ENCODE assay signal across 8 mouse cellular contexts in the genomic region with DNA sequence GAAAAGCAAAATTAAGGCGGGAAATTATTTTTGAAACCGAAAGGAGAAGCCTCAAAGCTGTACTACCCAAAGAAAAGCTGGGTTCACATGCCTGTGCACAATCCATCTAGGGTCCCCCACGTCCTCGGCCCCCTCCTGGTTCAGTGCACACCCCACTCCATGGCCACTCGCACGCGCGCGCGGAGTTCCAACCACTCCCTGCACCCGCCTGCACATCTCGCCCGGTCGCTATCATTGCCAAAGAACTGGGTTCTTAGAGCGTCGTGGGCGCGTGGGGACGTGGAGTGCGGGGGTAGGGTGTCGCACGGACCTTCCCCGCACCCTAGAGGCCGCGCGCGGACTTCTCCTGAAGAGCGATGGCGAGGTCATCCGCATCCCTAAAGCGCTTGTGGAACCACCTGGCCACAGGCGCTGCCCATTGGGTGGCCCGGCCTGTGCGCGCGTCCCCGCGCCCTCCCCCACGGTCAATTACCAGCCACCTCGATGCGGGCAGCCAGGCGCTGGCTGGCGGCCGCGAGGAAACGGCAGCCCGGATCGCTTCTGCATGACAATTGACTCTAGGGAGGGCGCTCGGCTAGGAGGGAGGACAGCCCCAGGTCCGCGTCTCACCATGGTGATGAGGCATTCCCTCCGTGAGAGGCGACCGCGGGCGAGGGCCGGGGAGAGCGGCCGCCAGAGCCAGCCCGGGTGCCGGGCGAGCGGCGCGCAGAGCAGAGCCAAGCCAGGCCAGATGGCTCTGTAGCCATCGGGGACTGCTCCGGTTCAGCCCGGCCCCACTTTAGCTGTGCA. TPM values are rescaled to one million over a fixed set of nuclear protein-coding genes. Genes with fewer than 3 reads are reported as not detected.
DNase-seq lines count a peak whose midpoint lies in the region; ATAC-seq and TF ChIP-seq lines count a peak whose summit lies in the region.

No protein-coding gene starts in this region.

- no peaks in the 10 kb centered on the region for H3K4me1 ChIP-seq in lung, embryonic 14.5 days (ENCODE audit: insufficient read depth)
- H3K4me1 ChIP-seq in brown adipose tissue, adult 24 weeks (ENCODE audit: control insufficient read depth, insufficient read depth, insufficient read length, low read length): peaks cover 5% of the 10 kb centered on the region
- peaks cover 15% of the 10 kb centered on the region for H3K4me1 ChIP-seq in forebrain, embryonic 13.5 days
- H3K4me1 ChIP-seq in hindbrain, embryonic 12.5 days: peaks cover 42% of the 10 kb centered on the region
- H3K4me1 ChIP-seq in limb, embryonic 10.5 days: peaks cover 76% of the 10 kb centered on the region
- peaks cover 7% of the 10 kb centered on the region for H3K4me1 ChIP-seq in midbrain, embryonic 14.5 days (ENCODE audit: control insufficient read depth, insufficient read depth, low read length)
- H3K4me1 ChIP-seq in testis, adult 2 months (ENCODE audit: control insufficient read depth, insufficient read depth, low read length): peaks cover 12% of the 10 kb centered on the region

- H3K9me3 ChIP-seq in lung, embryonic 14.5 days (ENCODE audit: low read depth, low read length): no peaks in the 10 kb centered on the region
- no peaks in the 10 kb centered on the region for H3K9me3 ChIP-seq in forebrain, embryonic 13.5 days (replicated peaks)
- H3K9me3 ChIP-seq in hindbrain, embryonic 12.5 days (replicated peaks): no peaks in the 10 kb centered on the region
- no peaks in the 10 kb centered on the region for H3K9me3 ChIP-seq in limb, embryonic 10.5 days (replicated peaks)
- no peaks in the 10 kb centered on the region for H3K9me3 ChIP-seq in midbrain, embryonic 14.5 days (ENCODE audit: control insufficient read depth, low read length)

- H3K9ac ChIP-seq in lung, embryonic 14.5 days: peak overlapping the region; percentile 42
- H3K9ac ChIP-seq in forebrain, embryonic 13.5 days: peak overlapping the region; percentile 59
- peak overlapping the region; percentile 60 for H3K9ac ChIP-seq in hindbrain, embryonic 12.5 days
- peak overlapping the region; percentile 49 for H3K9ac ChIP-seq in midbrain, embryonic 14.5 days (replicated peaks; ENCODE audit: low read length)

- TF ChIP-seq CTCF in lung, embryonic 14.5 days (IDR thresholded peaks at IDR 0.05; ENCODE audit: low read depth): peak; percentile 18; the same call in 1 of the 2 replicates
- no peak for TF ChIP-seq CTCF in testis, adult 2 months (IDR thresholded peaks at IDR 0.05; ENCODE audit: control insufficient read depth, insufficient read depth, insufficient replicate concordance, low read depth, low read length)

- peaks cover 60% of the 10 kb centered on the region for H3K27me3 ChIP-seq in lung, embryonic 14.5 days (ENCODE audit: insufficient read depth, low read length)
- H3K27me3 ChIP-seq in forebrain, embryonic 13.5 days: peaks cover 90% of the 10 kb centered on the region
- H3K27me3 ChIP-seq in hindbrain, embryonic 12.5 days: peaks cover 82% of the 10 kb centered on the region
- peaks cover 47% of the 10 kb centered on the region for H3K27me3 ChIP-seq in limb, embryonic 10.5 days (ENCODE audit: low read depth, poor library complexity, severe bottlenecking)
- peaks cover 71% of the 10 kb centered on the region for H3K27me3 ChIP-seq in midbrain, embryonic 14.5 days (ENCODE audit: control insufficient read depth, insufficient read depth, low read length)
- no peaks in the 10 kb centered on the region for H3K27me3 ChIP-seq in testis, adult 2 months (ENCODE audit: control insufficient read depth, insufficient read depth, low read length)

- no peak for TF ChIP-seq POLR2A in testis, adult 2 months (IDR thresholded peaks at IDR 0.05; ENCODE audit: control insufficient read depth, low read depth, low read length)

- H3K4me3 ChIP-seq in lung, embryonic 14.5 days (ENCODE audit: low read depth, low read length): peak overlapping the region; percentile 48
- peak overlapping the region; percentile 74 for H3K4me3 ChIP-seq in brown adipose tissue, adult 24 weeks (ENCODE audit: insufficient read depth, low read depth, low read length)
- H3K4me3 ChIP-seq in forebrain, embryonic 13.5 days: peak overlapping the region; percentile 44
- H3K4me3 ChIP-seq in hindbrain, embryonic 12.5 days: peak overlapping the region; percentile 42
- peak overlapping the region; percentile 59 for H3K4me3 ChIP-seq in limb, embryonic 10.5 days
- H3K4me3 ChIP-seq in midbrain, embryonic 14.5 days (replicated peaks; ENCODE audit: low read depth, low read length): peak overlapping the region; percentile 41
- peak overlapping the region; percentile 16 for H3K4me3 ChIP-seq in testis, adult 2 months (ENCODE audit: control insufficient read depth, low read depth, low read length)

- peak overlapping the region; percentile 98 for H3K4me2 ChIP-seq in lung, embryonic 14.5 days
- peak overlapping the region; percentile 90 for H3K4me2 ChIP-seq in forebrain, embryonic 13.5 days
- peak overlapping the region; percentile 87 for H3K4me2 ChIP-seq in hindbrain, embryonic 12.5 days (replicated peaks)
- peak overlapping the region; percentile 86 for H3K4me2 ChIP-seq in midbrain, embryonic 14.5 days (ENCODE audit: low read length)

- no peaks in the 10 kb centered on the region for H3K36me3 ChIP-seq in lung, embryonic 14.5 days (ENCODE audit: insufficient read depth)
- no peaks in the 10 kb centered on the region for H3K36me3 ChIP-seq in forebrain, embryonic 13.5 days (ENCODE audit: poor library complexity, severe bottlenecking)
- H3K36me3 ChIP-seq in hindbrain, embryonic 12.5 days: no peaks in the 10 kb centered on the region
- H3K36me3 ChIP-seq in limb, embryonic 10.5 days: peaks cover 7% of the 10 kb centered on the region
- no peaks in the 10 kb centered on the region for H3K36me3 ChIP-seq in midbrain, embryonic 14.5 days (ENCODE audit: control insufficient read depth, insufficient read depth, low read length)
- H3K36me3 ChIP-seq in testis, adult 2 months (ENCODE audit: control insufficient read depth, insufficient read depth, low read length): no peaks in the 10 kb centered on the region

- H3K27ac ChIP-seq in lung, embryonic 14.5 days (ENCODE audit: low read depth): no peak overlapping the region
- 0 out of 2 replicates have a peak overlapping the region, but pooled peaks have one; percentile 29 for H3K27ac ChIP-seq in brown adipose tissue, adult 24 weeks (replicated peaks; ENCODE audit: low read depth, low read length)
- no peak overlapping the region; the same call in 1 of the 2 replicates for H3K27ac ChIP-seq in forebrain, embryonic 13.5 days
- H3K27ac ChIP-seq in hindbrain, embryonic 12.5 days: peak overlapping the region; percentile 77
- H3K27ac ChIP-seq in limb, embryonic 10.5 days: peak overlapping the region; percentile 82
- H3K27ac ChIP-seq in midbrain, embryonic 14.5 days (replicated peaks; ENCODE audit: low read depth, low read length): peak overlapping the region; percentile 70
- H3K27ac ChIP-seq in testis, adult 2 months (ENCODE audit: control insufficient read depth, insufficient read depth, low read depth, low read length): no peak overlapping the region

- under 1% methylated on average over 69 of the region's 69 CpGs for WGBS in lung, embryonic 14.5 days
- WGBS in forebrain, embryonic 13.5 days: under 1% methylated on average over 69 of the region's 69 CpGs
- under 1% methylated on average over 69 of the region's 69 CpGs for WGBS in hindbrain, embryonic 12.5 days
- under 1% methylated on average over 69 of the region's 69 CpGs for WGBS in limb, embryonic 10.5 days
- WGBS in midbrain, embryonic 14.5 days: under 1% methylated on average over 69 of the region's 69 CpGs

- peak; percentile 71 for DNase-seq in lung, embryonic 14.5 days
- no peak for DNase-seq in lung, postnatal 36 days
- peak; percentile 77 for DNase-seq in limb, embryonic 10.5 days (ENCODE audit: low spot score)
- DNase-seq in midbrain, embryonic 14.5 days: peak; percentile 88

- ATAC-seq in lung, embryonic 14.5 days (ENCODE audit: insufficient read depth): peak; percentile 86
- peak; percentile 92 for ATAC-seq in forebrain, embryonic 13.5 days
- peak; percentile 93 for ATAC-seq in hindbrain, embryonic 12.5 days (ENCODE audit: low FRiP score)
- ATAC-seq in midbrain, embryonic 14.5 days (ENCODE audit: low FRiP score, low TSS enrichment): peak; percentile 89

RNA-seq across cellular contexts. Expression of gene Rnf220, which starts 12.4 kb away (rescaled TPM):
- 65.4 and 76.1 TPM in 2 replicates for polyA plus RNA-seq in lung, embryonic 14.5 days (2014; fragmentation: Nextera tagmentation; extraction: Ambion mirVana)
- 17.7 and 26.1 TPM in 2 replicates for polyA plus RNA-seq in brown adipose tissue, adult 24 weeks (2012; ENCODE audit: insufficient read depth, insufficient read length, missing spikeins)
- 115 and 120 TPM in 2 replicates for polyA plus RNA-seq in forebrain, embryonic 13.5 days (2015; fragmentation: Nextera tagmentation; extraction: Ambion mirVana)
- 104 and 111 TPM in 2 replicates for polyA plus RNA-seq in hindbrain, embryonic 12.5 days (2016; fragmentation: Nextera tagmentation; extraction: Ambion mirVana)
- 100 and 106 TPM in 2 replicates for polyA plus RNA-seq in limb, embryonic 10.5 days (2016; fragmentation: Nextera tagmentation; extraction: Ambion mirVana)
- polyA plus RNA-seq in midbrain, embryonic 14.5 days (2014; fragmentation: Nextera tagmentation; extraction: Ambion mirVana): 103 and 110 TPM in 2 replicates
- polyA plus RNA-seq in testis, adult 2 months (2012; rRNA removed): 146 and 153 TPM in 2 replicates

Comparison
In these comparisons a context has a peak if more than half of its experiments do, and no peak if none do; other contexts are left out.
1. H3K27ac ChIP-seq: peak in brown adipose tissue, adult 24 weeks (single experiment), hindbrain, embryonic 12.5 days (single experiment), limb, embryonic 10.5 days (single experiment) and midbrain, embryonic 14.5 days (single experiment); none in lung, embryonic 14.5 days (single experiment), forebrain, embryonic 13.5 days (single experiment) and testis, adult 2 months (single experiment).
2. H3K4me3 ChIP-seq: peak in every context shown above with its lines; median percentile 74 in brown adipose tissue, adult 24 weeks; 59 in limb, embryonic 10.5 days; 48 in lung, embryonic 14.5 days; 44 in forebrain, embryonic 13.5 days; 42 in hindbrain, embryonic 12.5 days; 41 in midbrain, embryonic 14.5 days; 16 in testis, adult 2 months.
3. Peak in every context shown above with its lines, with median percentiles within 50 percentile points of each other: ATAC-seq, H3K4me2 ChIP-seq and H3K9ac ChIP-seq.